Mouse (Mus musculus): ENCODE results near the gene Ddit4. TPM values are rescaled to one million over a fixed set of nuclear protein-coding genes. Genes with fewer than 3 reads are reported as not detected.
A peak's percentile ranks its signal among the peaks of the same experiment; 100 is the strongest.

The Ddit4 gene
- polyA plus RNA-seq, 1 experiment = 38.3 TPM

- no peak overlapping the region for H3K4me3 ChIP-seq (ENCODE audit: insufficient read depth, low read length)
- H3K27ac ChIP-seq (ENCODE audit: insufficient read depth, low read length) = no peak overlapping the region
- peaks cover 25% of the 10 kb centered on the region for H3K4me1 ChIP-seq (ENCODE audit: control insufficient read depth, insufficient read depth, low read length)
- TF ChIP-seq CTCF (IDR thresholded peaks at IDR 0.05; ENCODE audit: extremely low read depth, insufficient read depth, low read length) (no peak), POLR2A (IDR thresholded peaks at IDR 0.05; ENCODE audit: extremely low read depth, insufficient read depth, low read length) (no peak)
Measured at GRCm38 (mm10) chr10:59901986-59902605, 49.5 kb downstream of the Ddit4 start.

DNA sequence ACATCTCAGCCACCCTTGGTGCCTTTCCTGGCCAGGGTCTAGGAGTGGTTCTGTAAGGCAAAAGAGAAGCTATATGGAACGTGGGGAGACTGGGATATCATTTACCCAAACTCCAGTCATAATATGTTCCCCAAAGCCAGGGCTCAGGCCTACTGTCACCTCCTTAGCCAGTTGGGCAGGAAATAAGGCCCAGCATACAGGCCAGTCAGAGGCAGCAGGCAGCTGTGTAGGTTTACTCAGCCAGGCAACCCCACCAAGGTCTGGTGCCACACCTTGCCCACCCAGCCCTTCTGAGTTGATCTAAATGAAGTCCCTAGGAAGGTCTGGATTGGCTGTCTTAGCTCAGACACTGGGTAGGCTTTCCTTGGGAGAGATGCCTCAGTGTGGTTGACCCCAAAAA, 50.2 kb downstream of the Ddit4 start:
- H3K4me3 ChIP-seq (ENCODE audit: insufficient read depth, low read length) = no peak overlapping the region
- H3K4me1 ChIP-seq (ENCODE audit: control insufficient read depth, insufficient read depth, low read length) = peaks cover 30% of the 10 kb centered on the region
- no peak for TF ChIP-seq CTCF (IDR thresholded peaks at IDR 0.05; ENCODE audit: extremely low read depth, insufficient read depth, low read length)
- no peak for TF ChIP-seq POLR2A (IDR thresholded peaks at IDR 0.05; ENCODE audit: extremely low read depth, insufficient read depth, low read length)
- no peak overlapping the region for H3K27ac ChIP-seq (ENCODE audit: insufficient read depth, low read length)

GRCm38 (mm10) chr10:59900939-59901338, 50.7 kb downstream of the Ddit4 start:
- Histone ChIP-seq H3K4me1 (ENCODE audit: control insufficient read depth, insufficient read depth, low read length) (peaks cover 35% of the 10 kb centered on the region), H3K27ac (ENCODE audit: insufficient read depth, low read length) (0 out of 2 replicates have a peak overlapping the region, but pooled peaks have one; percentile 0), H3K4me3 (ENCODE audit: insufficient read depth, low read length) (no peak overlapping the region)
- TF ChIP-seq POLR2A (IDR thresholded peaks at IDR 0.05; ENCODE audit: extremely low read depth, insufficient read depth, low read length) = no peak
- TF ChIP-seq CTCF (IDR thresholded peaks at IDR 0.05; ENCODE audit: extremely low read depth, insufficient read depth, low read length) = no peak

DNA sequence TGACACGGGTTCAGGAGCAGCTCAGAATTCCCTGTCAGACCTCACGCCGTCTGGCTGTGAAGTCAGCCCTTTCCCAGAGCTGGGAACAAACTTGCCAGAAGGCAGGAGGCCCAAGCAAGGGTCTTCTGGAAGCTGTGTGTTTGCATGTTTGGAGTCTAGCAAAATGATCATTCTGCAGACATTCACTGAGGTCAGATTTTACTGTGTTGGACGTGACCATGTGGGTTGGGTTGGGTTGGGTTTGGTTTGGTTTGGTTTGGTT, 51.5 kb downstream of the Ddit4 start:
- peaks cover 35% of the 10 kb centered on the region for H3K4me1 ChIP-seq (ENCODE audit: control insufficient read depth, insufficient read depth, low read length)
- TF ChIP-seq POLR2A (IDR thresholded peaks at IDR 0.05; ENCODE audit: extremely low read depth, insufficient read depth, low read length) = no peak
- TF ChIP-seq CTCF (IDR thresholded peaks at IDR 0.05; ENCODE audit: extremely low read depth, insufficient read depth, low read length) = no peak
- H3K4me3 ChIP-seq (ENCODE audit: insufficient read depth, low read length) = no peak overlapping the region

More for the DNA sequence above, 51.5 kb downstream of the Ddit4 start:
- H3K27ac ChIP-seq (ENCODE audit: insufficient read depth, low read length) = peak overlapping the region; percentile 91

Other genes starting within 250 kb of the Ddit4 start
- 120 and 144 TPM in 2 replicates for gene Micu1, start 249.4 kb downstream of the Ddit4 start, polyA plus RNA-seq (2012; rRNA removed)
- gene Dnajb12, start 72.3 kb downstream of the Ddit4 start, polyA plus RNA-seq (2012; rRNA removed) = 45.0 and 47.0 TPM in 2 replicates
- 22.5 and 22.7 TPM in 2 replicates for gene Ascc1, start 51.0 kb upstream of the Ddit4 start, polyA plus RNA-seq (2012; rRNA removed)
- gene Anapc16, start 51.3 kb upstream of the Ddit4 start, polyA plus RNA-seq (2012; rRNA removed) = 96.3 and 98.7 TPM in 2 replicates
- 382 and 387 TPM in 2 replicates for gene Spock2, start 154.4 kb upstream of the Ddit4 start, polyA plus RNA-seq (2012; rRNA removed)